Mouse (Mus musculus) bone marrow, adult 2 months (tissue): ENCODE results near the gene Clp1. TPM values are rescaled to one million over a fixed set of nuclear protein-coding genes. Genes with fewer than 3 reads are reported as not detected.

Experiments
- H3K27ac ChIP-seq: fragments of 200-500 bp; 2 replicates; pipeline ENCODE4 v1.5.1; 2012; ENCODE audit warnings: low read depth, mild to moderate bottlenecking, control low read depth, inconsistent platforms, low read length; ENCODE audit not compliant: control insufficient read depth, poor library complexity, insufficient read depth
- H3K4me1 ChIP-seq: fragments of 200-500 bp; 2 replicates; pipeline ENCODE4 v1.6.1; 2011; ENCODE audit warnings: low read length; ENCODE audit not compliant: control insufficient read depth, insufficient read depth
- H3K4me3 ChIP-seq: fragments of 200-500 bp; replicated peaks from 2 replicates; pipeline ENCODE3; 2011; ENCODE audit warnings: mild to moderate bottlenecking, low read depth, low read length, control low read depth; ENCODE audit not compliant: control insufficient read depth
- CTCF ChIP-seq: fragments of 200-500 bp; IDR thresholded peaks from 2 replicates; pipeline ENCODE4 v1.5.1; 2011; ENCODE audit warnings: low read length, control low read depth; ENCODE audit not compliant: control insufficient read depth, insufficient read depth
- POLR2A ChIP-seq: fragments of 200-500 bp; IDR thresholded peaks from 2 replicates; pipeline ENCODE4 v1.6.1; 2011; ENCODE audit warnings: low read depth, mild to moderate bottlenecking, control low read depth, low read length, borderline replicate concordance; ENCODE audit not compliant: control insufficient read depth
- WGBS: fragments of 180-500 bp; shearing (Covaris S2); methylation state at CpG from one replicate; pipeline ENCODE4 v1.1.7; 2018; 5-methylcytosine and 5-hydroxymethylcytosine counted together
- polyA plus RNA-seq: library from polyadenylated mRNA; stranded (reverse); fragments of >200 nt; gene quantifications from 2 replicates; pipeline ENCODE4 v1.2.4, GENCODE M21; 2011; ENCODE audit warnings: low replicate concordance; ENCODE audit not compliant: missing spikeins, insufficient read depth, insufficient read length

Gene Clp1
- polyA plus RNA-seq, 1 experiment: 25.1 TPM

- H3K4me1 ChIP-seq: no peaks in the 10 kb centered on the region
- WGBS: 64% methylated on average over 6 of the region's 6 CpGs
- H3K27ac ChIP-seq: peak overlapping the region; percentile 94
- TF ChIP-seq CTCF: no peak
- TF ChIP-seq POLR2A: no peak
- H3K4me3 ChIP-seq: peak overlapping the region; percentile 20
Measured at GRCm38 (mm10) chr2:84682605-84683183, 44.5 kb downstream of the Clp1 start.

- TF ChIP-seq POLR2A: no peak
- TF ChIP-seq CTCF: no peak
- Histone ChIP-seq H3K4me1 (no peaks in the 10 kb centered on the region; the same call in 1 of the 2 replicates), H3K27ac (peak within 1 kb of the TSS; percentile 20; the same call in 1 of the 2 replicates), H3K4me3 (peak within 1 kb of the TSS; percentile 98)
- WGBS: 18% methylated on average over 8 of the region's 8 CpGs
Measured at GRCm38 (mm10) chr2:84679016-84679415, 48.1 kb downstream of the Clp1 start, which contains the start of gene Tmx2. Tmx2 (minus strand) TSS chr2:84679140.

DNA sequence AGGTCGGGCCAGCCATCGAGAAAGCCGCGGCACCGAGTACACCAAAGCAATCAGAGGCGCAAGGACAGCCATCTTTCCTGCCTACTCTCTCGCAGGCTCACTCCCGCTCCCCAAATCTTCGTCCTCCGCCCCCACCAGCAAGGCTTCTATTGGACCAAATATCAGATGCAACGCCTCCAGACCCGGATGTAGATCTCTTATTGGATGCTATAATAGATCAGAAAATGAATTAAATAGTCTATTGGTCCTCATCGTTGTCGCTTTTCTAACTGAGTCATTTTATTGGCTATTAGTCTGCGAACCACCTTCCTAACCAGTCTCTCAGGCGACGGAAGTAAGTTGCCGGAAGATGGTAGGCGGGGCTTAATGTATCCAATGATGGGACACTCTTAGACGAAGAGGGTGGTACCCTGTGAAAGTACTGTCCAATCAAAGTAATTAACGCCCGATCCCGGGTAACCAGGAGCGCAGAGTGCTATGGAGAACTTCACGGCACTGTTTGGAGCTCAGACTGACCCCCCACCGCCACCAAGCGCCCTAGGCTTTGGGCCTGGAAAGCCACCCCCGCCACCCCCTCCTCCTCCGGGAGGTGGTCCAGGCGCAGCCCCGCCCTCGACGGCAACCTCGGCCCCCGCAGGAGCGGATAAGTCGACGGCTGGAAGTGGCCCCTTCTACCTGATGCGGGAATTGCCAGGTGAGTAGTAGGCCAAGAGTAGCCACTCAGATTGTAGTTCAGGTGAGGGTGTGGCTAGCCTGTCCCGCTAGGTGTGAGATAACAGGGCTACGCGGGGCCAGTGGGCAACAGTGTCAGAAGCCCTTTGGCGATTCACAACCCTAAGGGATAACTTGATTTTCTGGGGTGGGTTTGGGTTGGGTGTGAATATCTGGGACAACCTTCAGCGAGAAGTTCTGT is 48.9 kb downstream of the Clp1 start, which contains the start of the genes Gm28635 and Med19:
Gene Gm28635 (minus strand): TSS at position 74 of the 913 bp plus-strand sequence.
Gene Med19 (plus strand): TSS at position 435 of the 913 bp plus-strand sequence.
- under 1% methylated on average over 44 of the region's 44 CpGs for WGBS
- no peaks in the 10 kb centered on the region; the same call in 1 of the 2 replicates for H3K4me1 ChIP-seq

DNA sequence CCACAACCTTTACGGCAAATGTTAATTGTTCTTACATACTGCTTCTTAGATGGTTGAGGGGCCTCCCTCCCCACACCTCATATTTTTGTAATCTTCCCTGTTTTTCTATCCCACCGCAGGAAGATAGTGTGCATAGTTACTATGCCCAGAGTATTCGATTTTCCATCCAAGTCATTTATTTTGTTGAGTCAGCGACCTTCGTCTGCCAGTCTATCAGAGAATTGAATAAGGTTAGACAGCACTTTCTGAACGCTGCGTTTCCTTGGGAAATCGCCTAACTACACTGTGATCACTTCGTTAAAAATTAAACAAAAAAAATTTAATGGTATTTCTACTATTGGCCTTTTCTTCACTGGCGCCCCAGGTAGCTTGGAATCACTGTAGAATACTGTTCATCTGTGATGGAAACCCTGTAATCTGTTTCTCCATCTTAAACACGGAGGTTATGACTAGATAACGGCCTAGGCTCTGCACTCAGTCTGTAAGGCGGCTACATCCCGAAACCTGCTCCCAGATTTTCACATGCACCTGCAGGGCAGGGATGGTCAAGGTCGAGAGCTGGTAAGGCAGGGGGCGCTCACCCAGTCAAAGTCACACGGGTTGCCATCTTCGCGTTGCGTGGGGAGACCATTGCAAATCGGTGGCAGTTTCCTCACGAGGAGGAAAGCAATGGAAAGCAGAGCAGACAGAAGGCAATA is 49.7 kb downstream of the Clp1 start:
- WGBS: 8% methylated on average over 22 of the region's 22 CpGs
- TF ChIP-seq CTCF: peak; percentile 38; the same call in 1 of the 2 replicates
- no peak for TF ChIP-seq POLR2A
- Histone ChIP-seq H3K4me1 (no peaks in the 10 kb centered on the region; the same call in 1 of the 2 replicates), H3K27ac (peak overlapping the region; percentile 8; the same call in 1 of the 2 replicates), H3K4me3 (peak overlapping the region; percentile 73)

More for the DNA sequence above, 48.9 kb downstream of the Clp1 start, which contains the start of the genes Gm28635 and Med19:
- H3K4me3 ChIP-seq: peak within 1 kb of the TSS; percentile 98
- no peak for TF ChIP-seq CTCF
- TF ChIP-seq POLR2A: peak; percentile 44; the same call in 1 of the 2 replicates
- peak within 1 kb of the TSS; percentile 20; the same call in 1 of the 2 replicates for H3K27ac ChIP-seq

Other genes with a start within 250 kb of the Clp1 start
- gene Ctnnd1, start 76.6 kb downstream of the Clp1 start, polyA plus RNA-seq: 11.0 and 25.2 TPM in 2 replicates
- 0.50 TPM in 1 of 2 replicates, not detected in the other for gene Btbd18, start 68.3 kb downstream of the Clp1 start, polyA plus RNA-seq
- gene Selenoh, start 56.6 kb downstream of the Clp1 start, polyA plus RNA-seq: 46.2 and 93.3 TPM in 2 replicates
- gene Gm28635, start 49.3 kb downstream of the Clp1 start, polyA plus RNA-seq: not detected in 2 replicates
- 20.4 and 23.6 TPM in 2 replicates for gene Med19, start 48.9 kb downstream of the Clp1 start, polyA plus RNA-seq
- 23.5 and 35.9 TPM in 2 replicates for gene Tmx2, start 48.2 kb downstream of the Clp1 start, polyA plus RNA-seq
- gene Zdhhc5, start 12.2 kb downstream of the Clp1 start, polyA plus RNA-seq: 10.8 and 14.6 TPM in 2 replicates
- 172 and 242 TPM in 2 replicates for gene Ypel4, start 6.7 kb upstream of the Clp1 start, polyA plus RNA-seq
- not detected in 2 replicates for gene Gm19426, start 16.3 kb upstream of the Clp1 start, polyA plus RNA-seq
- 29.0 and 29.7 TPM in 2 replicates for gene Serping1, start 48.1 kb upstream of the Clp1 start, polyA plus RNA-seq
- 140 and 409 TPM in 2 replicates for gene Ube2l6, start 71.5 kb upstream of the Clp1 start, polyA plus RNA-seq
- gene Smtnl1, start 95.3 kb upstream of the Clp1 start, polyA plus RNA-seq: 0.85 TPM in 1 of 2 replicates, not detected in the other
- gene Timm10, start 99.6 kb upstream of the Clp1 start, polyA plus RNA-seq: 21.8 and 33.8 TPM in 2 replicates
- gene Slc43a1, start 111.5 kb upstream of the Clp1 start, polyA plus RNA-seq: 142 and 195 TPM in 2 replicates
- not detected in 2 replicates for gene Rtn4rl2, start 159.4 kb upstream of the Clp1 start, polyA plus RNA-seq
- 80.0 and 90.6 TPM in 2 replicates for gene Slc43a3, start 209.2 kb upstream of the Clp1 start, polyA plus RNA-seq